Mouse (Mus musculus) neural tube, embryonic 11.5 days (tissue): ENCODE data around the gene Fhl3. TPM values are rescaled to one million over a fixed set of nuclear protein-coding genes. Genes with fewer than 3 reads are reported as not detected.

Experiments
- ATAC-seq: fragments of 200-750 bp; cut with Nextera tagmentation; 2 replicates; pipeline ENCODE4 v1.8.0; 2017; ENCODE audit warnings: moderate number of reproducible peaks, mild to moderate bottlenecking, moderate TSS enrichment, moderate library complexity; ENCODE audit not compliant: insufficient read depth, low FRiP score, low TSS enrichment
- DNase-seq: peaks from one replicate; pipeline ENCODE4 v3.0.0-alpha.2; 2015; ENCODE audit warnings: low spot score
- H3K27ac ChIP-seq: fragments of 300-500 bp; sonication (generic); 2 replicates; pipeline ENCODE4 v1.5.1; 2014; ENCODE audit warnings: low read depth, mild to moderate bottlenecking, low read length
- H3K27me3 ChIP-seq: fragments of 300-500 bp; sonication (generic); 2 replicates; pipeline ENCODE4 v1.6.1; 2014; ENCODE audit warnings: mild to moderate bottlenecking, low read length, mixed read lengths; ENCODE audit not compliant: control insufficient read depth, insufficient read depth
- H3K36me3 ChIP-seq: fragments of 300-500 bp; sonication (generic); 2 replicates; pipeline ENCODE4 v1.6.1; 2014; ENCODE audit warnings: mild to moderate bottlenecking, low read length, moderate library complexity, mixed read lengths; ENCODE audit not compliant: control insufficient read depth, insufficient read depth
- H3K4me1 ChIP-seq: fragments of 300-500 bp; sonication (generic); 2 replicates; pipeline ENCODE4 v1.6.1; 2014; ENCODE audit warnings: low read length, mixed read lengths; ENCODE audit not compliant: control insufficient read depth, insufficient read depth
- H3K4me2 ChIP-seq: fragments of 300-500 bp; sonication (generic); 2 replicates; pipeline ENCODE4 v1.6.1; 2014; ENCODE audit warnings: low read depth, mild to moderate bottlenecking, moderate library complexity
- H3K4me3 ChIP-seq: fragments of 300-500 bp; sonication (generic); 2 replicates; pipeline ENCODE4 v1.5.1; 2014; ENCODE audit warnings: low read depth, low read length
- H3K9ac ChIP-seq: fragments of 300-500 bp; sonication (generic); 2 replicates; pipeline ENCODE4 v1.6.1; 2014; ENCODE audit warnings: mild to moderate bottlenecking, low read length
- H3K9me3 ChIP-seq: fragments of 300-500 bp; sonication (generic); 2 replicates; pipeline ENCODE4 v1.6.1; 2016; ENCODE audit warnings: low read length; ENCODE audit not compliant: control insufficient read depth
- WGBS: fragments of 180-500 bp; shearing (Covaris S2); extraction: QIAGEN DNeasy Blood & Tissue Kit; methylation state at CpG from one replicate; pipeline ENCODE4 v1.1.7; 2014; 5-methylcytosine and 5-hydroxymethylcytosine counted together
- polyA plus RNA-seq: library from polyadenylated mRNA; unstranded; fragments of >200 nt; fragmentation: Nextera tagmentation; extraction: Ambion mirVana; gene quantifications from 2 replicates; pipeline ENCODE4 v1.2.1, GENCODE M21; 2014

The Fhl3 gene
- 6.2 and 6.5 TPM in 2 replicates for polyA plus RNA-seq

DNA sequence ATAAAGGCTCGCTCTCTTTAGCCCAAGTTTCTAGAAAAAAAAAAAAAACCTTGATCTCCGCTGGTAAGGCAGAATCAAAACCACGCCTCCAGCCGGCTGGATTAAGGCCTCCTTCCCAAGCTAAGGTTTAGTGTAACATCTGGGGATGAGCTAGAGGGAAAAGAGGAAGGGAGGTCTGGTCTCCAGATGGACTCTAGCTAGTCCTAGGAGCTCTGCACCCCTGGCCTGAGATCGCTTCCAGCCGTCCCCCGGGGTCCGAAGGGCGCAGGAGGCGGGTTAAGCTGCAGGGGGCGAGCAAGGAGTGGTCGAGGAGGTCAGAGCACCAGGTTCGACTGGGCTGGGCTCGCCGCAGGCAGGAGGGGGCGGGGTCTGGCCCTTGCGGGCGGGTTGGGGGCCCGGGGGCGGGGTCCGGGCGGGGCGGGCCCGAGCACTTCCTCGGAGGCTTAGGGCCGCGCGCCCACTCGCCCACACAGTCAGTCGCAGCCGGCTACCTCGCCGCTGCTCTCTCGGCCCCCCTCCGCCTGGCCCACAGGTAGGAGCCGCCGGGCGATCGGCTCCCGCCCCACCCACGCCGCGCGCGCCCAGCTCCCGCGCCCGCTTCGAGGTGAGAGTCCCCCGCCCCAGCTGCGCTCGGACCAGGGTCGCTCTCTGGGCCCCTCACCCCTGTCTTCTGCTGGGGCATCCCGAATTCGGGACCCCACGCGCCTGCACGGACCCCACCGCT, at the start of gene Fhl3:
Fhl3 (plus strand) TSS at position 454 of the 724 bp plus-strand sequence.
- peaks cover 5% of the 10 kb centered on the region; the same call in 1 of the 2 replicates for H3K27me3 ChIP-seq
- ATAC-seq: peak; percentile 49
- H3K4me2 ChIP-seq: peak within 1 kb of the TSS; percentile 98
- H3K27ac ChIP-seq: 0 out of 2 replicates have a peak within 1 kb of the TSS, but pooled peaks have one; percentile 27
- no peaks in the 10 kb centered on the region for H3K9me3 ChIP-seq
- peak within 1 kb of the TSS; percentile 72 for H3K9ac ChIP-seq
- peak within 1 kb of the TSS; percentile 72 for H3K4me3 ChIP-seq
- no peaks in the 10 kb centered on the region for H3K36me3 ChIP-seq
- peak; percentile 68 for DNase-seq
- 0% methylated on average over 42 of the region's 59 CpGs for WGBS
- peaks cover 16% of the 10 kb centered on the region for H3K4me1 ChIP-seq

GRCm38 (mm10) chr4:124652886-124653285, 47.6 kb upstream of the Fhl3 start:
- H3K9me3 ChIP-seq: no peaks in the 10 kb centered on the region
- H3K4me1 ChIP-seq: peaks cover 20% of the 10 kb centered on the region
- 0 out of 2 replicates have a peak overlapping the region, but pooled peaks have one; percentile 8 for H3K27ac ChIP-seq
- WGBS: 3% methylated on average over 9 of the region's 9 CpGs
- DNase-seq (peak; percentile 73), ATAC-seq (peak; percentile 45; the same call in 1 of the 2 replicates)
- H3K9ac ChIP-seq: no peak overlapping the region
- no peaks in the 10 kb centered on the region for H3K36me3 ChIP-seq
- peak overlapping the region; percentile 26; the same call in 1 of the 2 replicates for H3K4me2 ChIP-seq
- H3K4me3 ChIP-seq: no peak overlapping the region
- H3K27me3 ChIP-seq: peaks cover 40% of the 10 kb centered on the region

- under 1% methylated on average over 15 of the region's 15 CpGs for WGBS
- peaks cover 69% of the 10 kb centered on the region for H3K27me3 ChIP-seq
- H3K36me3 ChIP-seq: no peaks in the 10 kb centered on the region
- no peak; the same call in 1 of the 2 replicates for ATAC-seq
- no peaks in the 10 kb centered on the region for H3K9me3 ChIP-seq
- peaks cover 27% of the 10 kb centered on the region for H3K4me1 ChIP-seq
- H3K9ac ChIP-seq: peak within 1 kb of the TSS; percentile 52
- DNase-seq: no peak
- H3K4me3 ChIP-seq: peak within 1 kb of the TSS; percentile 56
- H3K4me2 ChIP-seq: peak within 1 kb of the TSS; percentile 87
- 0 out of 2 replicates have a peak within 1 kb of the TSS, but pooled peaks have one; percentile 42 for H3K27ac ChIP-seq
Measured at GRCm38 (mm10) chr4:124656518-124656853, 44.0 kb upstream of the Fhl3 start, which contains the start of gene Pou3f1. Gene Pou3f1, plus strand, starts transcription at chr4:124656807.

- Histone ChIP-seq H3K4me3 (peak overlapping the region; percentile 56), H3K36me3 (no peaks in the 10 kb centered on the region), H3K27ac (0 out of 2 replicates have a peak overlapping the region, but pooled peaks have one; percentile 42), H3K9me3 (no peaks in the 10 kb centered on the region), H3K27me3 (peaks cover 75% of the 10 kb centered on the region), H3K4me2 (peak overlapping the region; percentile 87), H3K9ac (peak overlapping the region; percentile 46), H3K4me1 (peaks cover 27% of the 10 kb centered on the region)
- ATAC-seq: peak; percentile 85
- WGBS: under 1% methylated on average over 63 of the region's 92 CpGs
- DNase-seq: peak; percentile 93
Measured at GRCm38 (mm10) chr4:124656854-124657650, 43.4 kb upstream of the Fhl3 start.

GRCm38 (mm10) chr4:124657781-124658180, 42.7 kb upstream of the Fhl3 start:
- no peaks in the 10 kb centered on the region for H3K36me3 ChIP-seq
- H3K4me3 ChIP-seq: peak overlapping the region; percentile 56
- peaks cover 20% of the 10 kb centered on the region for H3K4me1 ChIP-seq
- WGBS: under 1% methylated on average over 47 of the region's 61 CpGs
- H3K9ac ChIP-seq: peak overlapping the region; percentile 52
- no peaks in the 10 kb centered on the region for H3K9me3 ChIP-seq
- peaks cover 82% of the 10 kb centered on the region for H3K27me3 ChIP-seq
- peak overlapping the region; percentile 87 for H3K4me2 ChIP-seq
- H3K27ac ChIP-seq: peak overlapping the region; percentile 42; the same call in 1 of the 2 replicates
- ATAC-seq: peak; percentile 7; the same call in 1 of the 2 replicates
- DNase-seq: no peak

DNA sequence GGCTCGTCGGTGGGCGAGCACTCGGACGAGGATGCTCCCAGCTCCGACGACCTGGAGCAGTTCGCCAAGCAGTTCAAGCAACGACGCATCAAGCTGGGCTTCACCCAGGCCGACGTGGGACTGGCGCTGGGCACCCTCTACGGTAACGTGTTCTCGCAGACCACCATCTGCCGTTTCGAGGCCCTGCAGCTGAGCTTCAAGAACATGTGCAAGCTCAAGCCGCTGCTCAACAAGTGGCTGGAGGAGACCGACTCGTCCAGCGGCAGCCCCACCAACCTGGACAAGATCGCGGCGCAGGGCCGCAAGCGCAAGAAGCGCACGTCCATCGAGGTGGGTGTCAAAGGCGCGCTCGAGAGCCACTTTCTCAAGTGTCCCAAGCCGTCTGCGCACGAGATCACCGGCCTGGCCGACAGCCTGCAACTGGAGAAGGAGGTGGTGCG, 42.1 kb upstream of the Fhl3 start:
- peaks cover 14% of the 10 kb centered on the region for H3K4me1 ChIP-seq
- WGBS: under 1% methylated on average over 38 of the region's 39 CpGs
- H3K9me3 ChIP-seq: no peaks in the 10 kb centered on the region
- peak overlapping the region; percentile 42; the same call in 1 of the 2 replicates for H3K27ac ChIP-seq
- peaks cover 85% of the 10 kb centered on the region for H3K27me3 ChIP-seq
- peak overlapping the region; percentile 56 for H3K4me3 ChIP-seq
- peak overlapping the region; percentile 87 for H3K4me2 ChIP-seq
- no peaks in the 10 kb centered on the region for H3K36me3 ChIP-seq
- ATAC-seq (no peak), DNase-seq (peak; percentile 65)
- peak overlapping the region; percentile 52; the same call in 1 of the 2 replicates for H3K9ac ChIP-seq

DNA sequence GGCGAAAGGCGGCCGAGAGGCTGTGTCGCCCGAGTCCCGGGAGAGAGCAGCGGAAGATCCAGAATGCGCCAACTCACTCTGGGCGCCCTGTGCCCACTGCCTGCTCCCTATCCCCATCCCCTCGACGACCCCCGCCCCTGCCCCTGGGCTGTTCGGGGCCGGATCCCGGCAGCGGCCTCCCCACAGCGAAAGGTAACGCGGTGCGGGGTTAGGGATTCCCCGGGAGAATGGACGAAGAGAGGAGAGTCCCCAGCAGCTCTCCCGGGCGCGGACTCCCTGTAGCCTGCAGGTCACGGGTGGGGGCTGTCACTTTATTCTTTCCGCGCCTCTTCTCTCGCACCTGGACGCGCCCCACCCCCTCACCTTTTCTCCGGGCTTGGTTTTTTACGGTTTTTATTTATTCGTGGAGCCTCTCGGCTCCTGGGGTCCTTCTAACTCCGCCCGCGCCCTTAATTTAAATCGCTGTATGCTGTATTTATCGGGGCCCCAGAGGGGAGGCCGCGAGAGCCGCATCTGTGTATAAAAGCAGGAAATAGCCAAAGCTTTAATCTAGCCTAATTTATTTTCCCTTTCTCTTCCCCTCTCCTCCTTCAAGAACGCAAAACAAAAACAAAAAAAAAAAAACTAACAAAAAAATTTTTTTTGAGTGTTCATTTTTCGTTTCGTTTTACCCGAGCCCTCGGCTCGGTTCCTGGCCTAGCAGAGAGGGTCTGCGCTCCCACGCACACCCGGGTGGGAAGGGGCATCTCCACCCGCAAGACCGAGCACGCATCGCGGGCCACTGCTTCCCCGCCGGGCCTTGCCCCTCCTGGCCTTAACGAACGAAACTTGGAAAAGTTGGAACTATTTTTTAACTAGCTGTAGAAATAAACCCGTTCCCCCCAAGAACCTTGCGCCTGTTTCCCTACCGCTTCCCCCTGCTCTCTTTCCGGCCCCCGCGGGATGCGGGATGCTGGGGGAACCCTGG, 41.0 kb upstream of the Fhl3 start:
- peaks cover 82% of the 10 kb centered on the region for H3K27me3 ChIP-seq
- under 1% methylated on average over 68 of the region's 68 CpGs for WGBS
- DNase-seq: no peak
- H3K4me2 ChIP-seq: peak overlapping the region; percentile 87
- H3K9ac ChIP-seq: peak overlapping the region; percentile 56
- peaks cover 19% of the 10 kb centered on the region for H3K4me1 ChIP-seq
- H3K4me3 ChIP-seq: peak overlapping the region; percentile 56
- H3K36me3 ChIP-seq: no peaks in the 10 kb centered on the region
- no peak for ATAC-seq
- H3K9me3 ChIP-seq: no peaks in the 10 kb centered on the region
- H3K27ac ChIP-seq: no peak overlapping the region
